Mouse (Mus musculus): ENCODE results near the gene Asphd1.

DNA sequence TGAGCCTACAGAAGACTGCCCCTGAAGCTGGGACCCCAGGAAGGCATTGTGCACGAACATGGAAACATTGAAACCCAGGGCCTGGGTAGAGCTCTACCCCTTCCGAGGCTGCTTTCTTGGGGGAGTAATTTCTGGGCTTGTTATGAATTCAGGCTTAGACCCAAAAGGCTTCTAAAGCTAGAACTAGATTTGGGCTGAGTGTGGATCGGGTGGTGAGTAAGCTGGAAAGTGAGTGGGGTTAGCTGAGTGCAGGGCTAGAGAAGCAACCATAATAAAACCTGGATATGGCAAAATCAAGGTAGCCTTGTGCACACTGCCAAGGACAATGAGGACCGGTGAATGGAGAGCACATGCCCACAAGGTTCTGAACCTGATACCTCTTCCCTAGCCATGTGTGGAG is 12.6 kb upstream of the Asphd1 start:
- TF ChIP-seq CTCF (IDR thresholded peaks at IDR 0.05; ENCODE audit: borderline replicate concordance, insufficient read depth, low read length): no peak
- TF ChIP-seq POLR2A (IDR thresholded peaks at IDR 0.05; ENCODE audit: low read depth, low read length): no peak
